Mouse (Mus musculus) spleen, adult 2 months (tissue): ENCODE data around the gene Mfap4.

ENCODE experiments used
- CTCF ChIP-seq: fragments of 200-500 bp; IDR thresholded peaks from 2 replicates; pipeline ENCODE4 v1.5.1; 2011; ENCODE audit warnings: mild to moderate bottlenecking, inconsistent platforms; ENCODE audit not compliant: insufficient read depth, insufficient read length, insufficient replicate concordance; ENCODE audit errors: extremely low read depth
- POLR2A ChIP-seq: fragments of 200-500 bp; IDR thresholded peaks from 2 replicates; pipeline ENCODE4 v1.6.1; 2011; ENCODE audit warnings: low read depth, low read length, inconsistent platforms

DNA sequence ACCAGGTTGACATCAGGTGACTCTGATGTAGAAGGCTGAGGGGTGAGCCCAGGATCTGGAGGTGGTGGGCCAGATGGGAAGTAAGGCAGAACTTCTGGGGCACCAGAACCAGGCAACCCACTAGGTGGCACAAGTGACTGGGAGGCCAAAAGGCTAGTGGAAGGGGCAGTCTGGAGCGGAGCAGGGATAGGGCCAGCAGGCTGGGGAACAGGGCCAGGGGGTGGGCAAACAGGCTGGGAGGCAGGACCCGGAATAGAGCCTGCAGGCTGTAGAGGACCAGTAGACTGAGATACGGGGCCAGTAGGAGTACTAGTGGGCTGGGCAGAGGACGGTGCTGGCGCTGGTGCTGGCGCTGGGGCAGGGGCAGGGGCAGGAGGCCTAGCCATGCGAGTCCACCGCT lies 4.6 kb downstream of the Mfap4 start:
- TF ChIP-seq POLR2A (no peak), CTCF (no peak)
